Mouse (Mus musculus) gastrocnemius, adult 18-20 months (tissue): ENCODE measurements around the gene Pde4b. TPM values are rescaled to one million over a fixed set of nuclear protein-coding genes. Genes with fewer than 3 reads are reported as not detected.

Experiments used
- DNase-seq: peaks from one replicate; pipeline ENCODE4 v3.0.0; 2021; ENCODE audit warnings: low spot score
- total RNA-seq, 2 experiments: library from RNA; stranded (reverse); gene quantifications; 2 replicates each; pipeline ENCODE4 v1.2.3; 2021

Pde4b gene
- total RNA-seq, 2 experiments from 2014 or later, result 74.5 to 102 TPM

- DNase-seq, result no peak
These were observed 191.6 kb downstream of the Pde4b start for GRCm38 (mm10) chr4:102278958-102279357.

DNA sequence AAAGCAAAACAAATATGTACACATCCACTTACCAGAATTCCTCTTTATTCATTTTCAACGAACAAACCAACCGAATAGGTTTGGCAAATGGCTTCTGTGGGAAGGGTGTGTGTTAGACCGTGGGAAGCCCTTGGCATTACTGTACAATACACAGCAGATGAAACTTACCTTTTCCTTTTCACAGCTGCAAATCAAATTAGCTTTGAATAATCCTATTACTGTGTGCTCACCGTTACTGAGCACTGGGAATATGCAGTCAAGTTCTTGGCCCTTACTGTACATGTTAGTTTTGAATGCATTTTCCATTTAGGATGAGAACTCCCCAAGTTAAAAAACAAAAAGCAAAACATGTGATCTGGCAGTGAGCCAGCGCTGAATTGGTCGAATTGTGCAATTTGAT is 199.8 kb downstream of the Pde4b start:
- no peak for DNase-seq

- DNase-seq, result no peak
These were observed 202.8 kb downstream of the Pde4b start for GRCm38 (mm10) chr4:102290052-102290734.

DNA sequence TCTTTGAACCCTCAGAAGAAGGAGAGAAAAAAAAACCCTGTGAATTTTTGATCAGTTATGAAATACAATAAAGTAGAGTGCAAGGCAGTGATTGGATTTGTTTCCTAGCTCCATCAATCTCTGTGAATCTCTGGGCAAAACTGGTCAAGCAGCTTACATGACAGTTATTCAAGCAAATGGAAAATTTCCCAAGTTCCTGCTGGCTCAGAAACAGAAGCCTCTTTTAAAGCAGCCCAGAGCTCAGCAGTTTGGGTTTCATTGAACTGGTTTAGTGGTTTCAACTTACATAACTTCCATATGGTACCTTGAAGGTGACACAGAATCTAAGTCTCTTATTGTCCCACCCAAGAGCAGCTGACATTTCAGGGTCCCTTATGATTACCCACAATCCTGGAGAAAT is 210.2 kb downstream of the Pde4b start:
- DNase-seq, result no peak

DNA sequence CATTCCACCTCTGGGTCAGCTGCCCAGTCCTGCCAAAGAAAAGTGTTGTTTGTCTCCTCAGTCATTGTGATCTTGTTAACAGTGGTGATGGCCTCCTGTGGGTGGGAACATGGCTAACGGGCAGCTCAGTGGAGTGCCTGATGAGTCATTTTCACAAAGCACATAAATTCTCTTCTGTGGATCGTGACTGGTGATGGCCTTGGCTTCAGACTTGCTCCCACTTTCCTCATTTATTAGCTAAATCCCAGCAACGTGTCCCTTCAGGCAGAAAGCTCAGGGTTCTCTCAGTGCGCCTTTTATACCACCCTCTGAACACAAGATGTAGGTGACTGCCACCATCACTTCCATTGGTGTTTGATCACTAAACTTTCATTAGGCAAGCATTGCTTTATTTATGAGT is 215.2 kb downstream of the Pde4b start:
- DNase-seq, result no peak

- DNase-seq, result no peak
These were observed 220.4 kb downstream of the Pde4b start for GRCm38 (mm10) chr4:102307661-102308297.

- no peak for DNase-seq
These were observed 223.3 kb downstream of the Pde4b start for GRCm38 (mm10) chr4:102310630-102311029.

DNA sequence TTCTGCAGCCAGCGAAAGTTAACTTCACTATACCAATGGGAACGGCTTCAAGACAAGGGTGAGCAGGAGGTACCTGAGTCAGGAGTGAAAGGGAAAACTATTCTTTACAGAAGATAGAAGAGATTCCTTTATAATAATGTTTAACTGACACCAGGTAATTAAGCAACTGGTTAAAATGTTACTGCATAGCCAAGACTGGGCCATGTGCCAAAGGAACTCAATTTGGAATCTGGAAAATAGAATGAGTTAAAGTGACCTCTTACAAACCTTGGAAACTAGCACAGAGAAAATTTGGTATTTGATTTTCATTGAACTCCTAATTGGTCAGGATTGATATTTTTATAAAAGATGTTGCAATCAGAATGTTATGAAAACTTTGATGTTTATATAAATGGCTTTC is 228.7 kb downstream of the Pde4b start:
- no peak for DNase-seq

- no peak for DNase-seq
These were observed 229.4 kb downstream of the Pde4b start for GRCm38 (mm10) chr4:102316699-102317285.

DNA sequence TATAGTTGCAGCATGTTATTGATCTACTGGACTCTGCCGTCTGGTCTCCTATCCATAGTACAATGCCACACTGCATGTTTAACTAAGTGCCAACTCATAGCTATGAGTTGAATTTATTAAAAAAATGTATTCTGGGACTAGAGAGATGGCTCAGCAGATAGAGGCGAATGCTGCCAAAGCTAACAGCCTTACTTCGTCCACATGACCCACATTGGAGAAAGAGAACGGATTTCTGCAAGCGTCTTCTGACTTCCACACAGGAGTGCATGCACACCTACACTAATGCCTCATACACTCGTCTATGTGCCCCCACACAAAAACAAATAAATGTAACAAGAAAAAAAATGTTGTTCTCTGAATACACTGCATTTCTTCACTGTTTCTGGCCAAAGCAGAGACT is 231.3 kb downstream of the Pde4b start:
- no peak for DNase-seq

DNA sequence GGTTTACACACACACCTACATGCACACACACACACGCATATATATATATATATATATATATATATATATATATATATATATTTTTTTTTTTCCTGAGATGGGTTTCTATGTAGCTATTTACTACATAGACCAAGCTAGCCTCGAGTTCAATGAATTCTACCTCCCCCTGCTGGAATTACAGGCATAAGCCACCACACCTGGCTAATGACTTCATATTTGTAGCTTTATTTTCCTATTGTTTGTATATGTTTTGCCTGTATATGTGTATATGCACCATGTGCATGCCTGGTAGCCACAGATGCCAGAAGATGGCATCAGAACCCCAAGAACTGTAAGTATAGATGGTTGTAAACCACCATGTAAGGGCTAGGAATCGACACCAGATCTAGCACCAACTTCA is 234.0 kb downstream of the Pde4b start:
- no peak for DNase-seq

DNA sequence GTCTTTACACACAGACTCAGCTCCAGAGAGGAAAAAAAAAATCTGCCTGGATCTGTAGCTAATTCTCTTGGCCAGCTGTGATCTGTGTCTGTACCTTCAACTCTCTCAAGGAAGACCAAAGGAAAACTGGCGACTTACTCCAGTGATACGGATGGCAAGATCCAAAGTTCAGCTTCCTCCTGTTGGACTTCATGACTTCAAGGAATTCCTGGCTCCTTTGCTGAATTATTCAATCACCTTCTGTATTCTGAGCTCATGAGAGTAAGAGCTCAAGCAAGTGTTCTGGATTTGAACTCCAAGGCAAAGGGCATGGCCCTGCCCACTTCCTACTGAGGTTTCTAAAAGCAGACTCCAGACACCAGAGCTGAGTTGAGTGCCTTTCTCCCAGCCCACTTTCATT is 245.0 kb downstream of the Pde4b start:
- DNase-seq, result no peak

- DNase-seq, result no peak
These were observed 245.5 kb downstream of the Pde4b start for GRCm38 (mm10) chr4:102332885-102333284.

DNA sequence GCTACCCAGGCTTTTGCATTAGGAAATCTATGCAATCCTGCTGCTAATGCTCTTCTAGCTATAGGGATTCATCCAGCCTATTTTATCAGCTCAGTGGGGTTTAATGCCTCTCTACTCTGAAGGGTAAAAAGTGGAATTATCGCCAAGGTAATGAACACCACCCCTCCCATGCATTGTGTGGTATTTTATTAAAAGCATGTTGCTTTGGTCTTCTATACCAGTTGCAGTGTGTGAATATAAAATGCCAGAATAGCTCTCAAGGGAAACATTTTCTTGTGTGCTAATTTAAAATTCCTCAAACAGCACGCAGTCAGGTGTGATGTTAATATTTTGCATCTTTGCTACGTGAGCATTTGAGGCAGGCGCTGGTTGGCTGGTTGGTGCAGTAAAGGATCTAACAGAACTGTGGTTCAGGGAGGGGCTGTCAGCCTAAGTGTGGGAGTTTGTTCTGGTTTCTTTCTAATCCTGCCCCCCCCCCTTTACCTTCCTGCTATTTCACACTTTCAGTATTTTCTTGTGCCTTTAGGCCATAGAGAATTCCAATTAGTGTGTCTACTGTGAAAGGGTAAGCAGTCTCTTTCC is 259.7 kb downstream of the Pde4b start:
- DNase-seq, result no peak

GRCm38 (mm10) chr4:102351476-102352475 is 264.4 kb downstream of the Pde4b start:
- no peak for DNase-seq

- DNase-seq, result no peak
These were observed 266.5 kb downstream of the Pde4b start for GRCm38 (mm10) chr4:102353641-102354403.

DNA sequence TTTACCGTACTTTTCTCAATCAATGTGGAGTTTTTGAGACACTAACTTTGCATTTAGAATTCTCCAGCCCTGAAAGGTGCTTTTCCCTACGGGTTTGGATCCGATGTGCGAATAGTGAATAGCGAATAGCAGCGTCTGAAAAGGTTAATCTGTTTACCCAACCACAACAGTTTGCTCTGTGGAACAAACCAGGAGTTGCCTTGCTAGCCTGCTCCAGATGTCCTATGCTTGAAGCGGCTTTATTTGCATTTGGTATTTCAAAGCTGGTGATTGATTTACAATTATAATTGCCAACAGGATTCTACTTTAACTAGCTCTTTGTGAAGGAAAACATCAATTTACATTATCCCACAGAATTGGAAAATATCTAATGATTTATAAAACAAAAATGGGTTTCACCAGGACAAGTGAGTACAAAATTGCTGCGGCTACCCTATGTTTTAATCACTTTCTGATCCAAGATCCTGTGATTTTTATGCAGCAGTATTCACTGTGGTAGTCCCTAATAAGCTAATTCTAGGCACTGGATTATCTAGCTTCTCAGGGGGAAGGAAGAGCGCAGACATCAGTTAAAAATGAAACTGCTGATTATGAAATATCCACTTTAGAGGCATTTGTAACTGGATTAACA is 280.9 kb downstream of the Pde4b start:
- DNase-seq, result no peak

- DNase-seq, result no peak
These were observed 287.3 kb downstream of the Pde4b start for GRCm38 (mm10) chr4:102374614-102375013.

DNA sequence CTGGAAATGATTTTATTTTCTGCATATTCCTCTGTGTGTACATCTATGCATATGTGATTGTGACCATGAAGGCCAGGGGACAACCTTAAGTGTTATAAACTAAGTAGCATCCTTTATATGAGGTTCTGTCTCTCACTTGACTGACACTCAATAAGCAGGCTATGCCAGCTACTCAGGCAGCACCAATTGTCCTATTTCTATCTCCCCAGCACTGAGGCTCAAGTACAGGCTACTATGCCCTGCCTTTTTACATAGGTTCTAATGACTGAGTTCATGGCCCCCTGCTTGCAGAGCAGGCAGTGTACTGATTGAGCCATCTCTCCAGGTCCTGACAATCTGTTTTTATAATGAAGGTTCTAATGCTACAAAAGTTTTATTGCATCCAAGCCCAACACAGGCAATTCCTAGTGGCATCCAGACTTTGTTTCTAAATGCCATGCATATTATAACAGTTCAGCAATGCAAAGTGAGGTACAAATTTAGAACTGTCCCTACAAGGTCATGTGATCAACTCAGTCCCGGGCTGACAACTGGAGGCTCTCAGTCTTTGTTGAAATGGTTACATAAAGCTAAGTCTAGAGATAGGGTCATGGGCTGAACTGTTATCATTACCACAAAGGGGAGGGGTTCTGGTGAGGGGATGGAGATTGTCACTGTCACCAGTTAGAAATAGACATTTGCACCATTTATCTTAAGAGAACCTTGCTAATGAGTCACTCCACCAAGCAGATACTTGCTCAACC is 295.6 kb downstream of the Pde4b start:
- no peak for DNase-seq
